Mouse (Mus musculus): Measurements from ENCODE around the gene Dus3l. TPM values are rescaled to one million over a fixed set of nuclear protein-coding genes. Genes with fewer than 3 reads are reported as not detected.

Gene Dus3l
- polyA plus RNA-seq, 1 experiment = 157 TPM

DNA sequence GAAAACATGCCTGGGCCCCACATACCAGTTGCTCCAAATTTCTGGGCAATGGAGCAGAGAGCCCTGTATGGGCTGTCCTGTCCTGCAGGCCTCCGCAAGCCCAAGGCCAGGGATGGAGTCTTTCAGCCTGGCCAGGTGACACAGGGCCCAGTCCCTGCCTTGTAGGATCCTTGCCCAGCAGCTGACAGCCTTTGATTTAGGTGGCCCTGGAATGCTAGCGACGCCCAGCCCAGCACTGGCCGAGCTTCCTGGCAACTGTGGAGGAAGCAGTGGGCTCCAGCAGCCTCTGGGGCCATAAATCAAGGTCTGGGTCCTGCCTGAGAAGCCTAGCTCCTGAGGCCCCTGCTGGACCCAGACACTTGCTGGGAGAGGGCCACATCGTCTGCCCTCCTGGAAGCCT, 42.1 kb upstream of the Dus3l start:
- peaks cover 16% of the 10 kb centered on the region for H3K4me1 ChIP-seq (replicated peaks; ENCODE audit: control insufficient read depth, insufficient read depth, low read length)
- H3K27me3 ChIP-seq (ENCODE audit: control insufficient read depth, insufficient read depth, low read length) = no peaks in the 10 kb centered on the region
- no peak overlapping the region for H3K27ac ChIP-seq (ENCODE audit: control insufficient read depth, insufficient read depth, low read length)
- no peak for DNase-seq
- H3K36me3 ChIP-seq (ENCODE audit: control insufficient read depth, insufficient read depth, low read length) = peaks cover 23% of the 10 kb centered on the region; the same call in 1 of the 2 replicates
- TF ChIP-seq POLR2A (IDR thresholded peaks at IDR 0.05; ENCODE audit: control insufficient read depth, extremely low read depth, insufficient read depth, low read length, poor library complexity) (no peak), CTCF (IDR thresholded peaks at IDR 0.05; ENCODE audit: borderline replicate concordance, control insufficient read depth, extremely low read depth, insufficient read depth, low read length, poor library complexity) (no peak)
- no peak overlapping the region for H3K4me3 ChIP-seq (ENCODE audit: control insufficient read depth, insufficient read depth, low read length)
- WGBS = 87% methylated on average over 5 of the region's 5 CpGs

- 94% methylated on average over 11 of the region's 11 CpGs for WGBS
- TF ChIP-seq POLR2A (IDR thresholded peaks at IDR 0.05; ENCODE audit: control insufficient read depth, extremely low read depth, insufficient read depth, low read length, poor library complexity) = no peak
- TF ChIP-seq CTCF (IDR thresholded peaks at IDR 0.05; ENCODE audit: borderline replicate concordance, control insufficient read depth, extremely low read depth, insufficient read depth, low read length, poor library complexity) = no peak
- no peak overlapping the region for H3K27ac ChIP-seq (ENCODE audit: control insufficient read depth, insufficient read depth, low read length)
Measured at GRCm38 (mm10) chr17:56723419-56724161, 41.0 kb upstream of the Dus3l start.

DNA sequence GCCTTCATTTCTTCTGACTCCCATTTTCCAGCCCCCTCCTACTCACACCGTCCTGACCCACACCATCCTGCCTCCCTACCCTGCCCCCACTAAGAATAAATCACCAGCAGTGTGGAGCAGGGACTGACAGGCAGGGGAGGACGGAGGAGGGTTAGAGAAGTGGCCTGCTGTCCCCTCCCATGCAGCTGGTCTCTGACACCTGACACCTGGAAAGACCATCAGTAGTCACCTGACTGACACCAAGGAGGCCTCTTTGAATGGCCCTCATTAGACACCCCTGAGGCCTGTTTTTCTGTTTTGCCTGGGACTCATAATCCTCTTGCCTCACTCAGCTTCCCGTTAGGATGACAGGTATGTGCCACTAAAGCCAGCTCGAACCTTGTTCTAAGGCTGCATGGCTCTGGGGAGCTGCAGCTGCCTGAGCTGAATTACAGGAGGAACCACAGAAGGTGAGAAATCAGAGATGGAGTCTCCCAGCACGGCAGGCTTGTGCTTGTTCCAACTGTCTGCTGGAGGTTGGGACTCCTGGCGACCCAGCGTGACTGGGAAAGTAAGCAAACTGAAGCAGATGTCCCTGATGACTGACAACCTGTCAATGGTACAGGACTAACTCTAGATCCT, 37.4 kb upstream of the Dus3l start:
- H3K27me3 ChIP-seq (ENCODE audit: control insufficient read depth, insufficient read depth, low read length) = no peaks in the 10 kb centered on the region
- DNase-seq = no peak
- TF ChIP-seq POLR2A (IDR thresholded peaks at IDR 0.05; ENCODE audit: control insufficient read depth, extremely low read depth, insufficient read depth, low read length, poor library complexity) (no peak), CTCF (IDR thresholded peaks at IDR 0.05; ENCODE audit: borderline replicate concordance, control insufficient read depth, extremely low read depth, insufficient read depth, low read length, poor library complexity) (no peak)
- peaks cover 15% of the 10 kb centered on the region; the same call in 1 of the 2 replicates for H3K36me3 ChIP-seq (ENCODE audit: control insufficient read depth, insufficient read depth, low read length)
- WGBS = 62% methylated on average over 7 of the region's 7 CpGs
- H3K4me1 ChIP-seq (replicated peaks; ENCODE audit: control insufficient read depth, insufficient read depth, low read length) = peaks cover 7% of the 10 kb centered on the region; the same call in 1 of the 2 replicates
- H3K27ac ChIP-seq (ENCODE audit: control insufficient read depth, insufficient read depth, low read length) = no peak overlapping the region
- H3K4me3 ChIP-seq (ENCODE audit: control insufficient read depth, insufficient read depth, low read length) = no peak overlapping the region

More at GRCm38 (mm10) chr17:56723419-56724161, 41.0 kb upstream of the Dus3l start:
- Histone ChIP-seq H3K27me3 (ENCODE audit: control insufficient read depth, insufficient read depth, low read length) (no peaks in the 10 kb centered on the region), H3K36me3 (ENCODE audit: control insufficient read depth, insufficient read depth, low read length) (peaks cover 23% of the 10 kb centered on the region; the same call in 1 of the 2 replicates), H3K4me1 (replicated peaks; ENCODE audit: control insufficient read depth, insufficient read depth, low read length) (peaks cover 13% of the 10 kb centered on the region), H3K4me3 (ENCODE audit: control insufficient read depth, insufficient read depth, low read length) (no peak overlapping the region)
- DNase-seq = no peak

- 43% methylated on average over 12 of the region's 12 CpGs for WGBS
- Histone ChIP-seq H3K4me3 (ENCODE audit: control insufficient read depth, insufficient read depth, low read length) (no peak overlapping the region), H3K27ac (ENCODE audit: control insufficient read depth, insufficient read depth, low read length) (no peak overlapping the region), H3K27me3 (ENCODE audit: control insufficient read depth, insufficient read depth, low read length) (no peaks in the 10 kb centered on the region), H3K36me3 (ENCODE audit: control insufficient read depth, insufficient read depth, low read length) (peaks cover 10% of the 10 kb centered on the region; the same call in 1 of the 2 replicates), H3K4me1 (replicated peaks; ENCODE audit: control insufficient read depth, insufficient read depth, low read length) (peaks cover 7% of the 10 kb centered on the region; the same call in 1 of the 2 replicates)
- no peak for DNase-seq
- no peak for TF ChIP-seq POLR2A (IDR thresholded peaks at IDR 0.05; ENCODE audit: control insufficient read depth, extremely low read depth, insufficient read depth, low read length, poor library complexity)
- TF ChIP-seq CTCF (IDR thresholded peaks at IDR 0.05; ENCODE audit: borderline replicate concordance, control insufficient read depth, extremely low read depth, insufficient read depth, low read length, poor library complexity) = no peak
Measured at GRCm38 (mm10) chr17:56727659-56728058, 36.9 kb upstream of the Dus3l start.

GRCm38 (mm10) chr17:56728117-56728516, 36.4 kb upstream of the Dus3l start:
- H3K27ac ChIP-seq (ENCODE audit: control insufficient read depth, insufficient read depth, low read length) = no peak overlapping the region
- WGBS = 54% methylated on average over 12 of the region's 12 CpGs
- TF ChIP-seq CTCF (IDR thresholded peaks at IDR 0.05; ENCODE audit: borderline replicate concordance, control insufficient read depth, extremely low read depth, insufficient read depth, low read length, poor library complexity) = no peak
- TF ChIP-seq POLR2A (IDR thresholded peaks at IDR 0.05; ENCODE audit: control insufficient read depth, extremely low read depth, insufficient read depth, low read length, poor library complexity) = no peak
- H3K27me3 ChIP-seq (ENCODE audit: control insufficient read depth, insufficient read depth, low read length) = no peaks in the 10 kb centered on the region
- H3K4me3 ChIP-seq (ENCODE audit: control insufficient read depth, insufficient read depth, low read length) = no peak overlapping the region
- no peak for DNase-seq
- H3K36me3 ChIP-seq (ENCODE audit: control insufficient read depth, insufficient read depth, low read length) = peaks cover 6% of the 10 kb centered on the region; the same call in 1 of the 2 replicates
- peaks cover 7% of the 10 kb centered on the region; the same call in 1 of the 2 replicates for H3K4me1 ChIP-seq (replicated peaks; ENCODE audit: control insufficient read depth, insufficient read depth, low read length)

- H3K4me1 ChIP-seq (replicated peaks; ENCODE audit: control insufficient read depth, insufficient read depth, low read length) = peaks cover 7% of the 10 kb centered on the region; the same call in 1 of the 2 replicates
- no peaks in the 10 kb centered on the region for H3K27me3 ChIP-seq (ENCODE audit: control insufficient read depth, insufficient read depth, low read length)
- TF ChIP-seq POLR2A (IDR thresholded peaks at IDR 0.05; ENCODE audit: control insufficient read depth, extremely low read depth, insufficient read depth, low read length, poor library complexity) = no peak
- TF ChIP-seq CTCF (IDR thresholded peaks at IDR 0.05; ENCODE audit: borderline replicate concordance, control insufficient read depth, extremely low read depth, insufficient read depth, low read length, poor library complexity) = no peak
- DNase-seq = no peak
- no peak overlapping the region; the same call in 1 of the 2 replicates for H3K27ac ChIP-seq (ENCODE audit: control insufficient read depth, insufficient read depth, low read length)
- no peaks in the 10 kb centered on the region for H3K36me3 ChIP-seq (ENCODE audit: control insufficient read depth, insufficient read depth, low read length)
- H3K4me3 ChIP-seq (ENCODE audit: control insufficient read depth, insufficient read depth, low read length) = no peak overlapping the region
- 79% methylated on average over 6 of the region's 6 CpGs for WGBS
Measured at GRCm38 (mm10) chr17:56729151-56729550, 35.4 kb upstream of the Dus3l start.
